Mouse (Mus musculus): ENCODE measurements around the gene Dnah12.

- TF ChIP-seq EP300 (IDR thresholded peaks at IDR 0.05; ENCODE audit: low read depth) = no peak
- TF ChIP-seq CTCF (IDR thresholded peaks at IDR 0.05; ENCODE audit: low read depth) = no peak
Observed at GRCm38 (mm10) chr14:26859024-26859423, 165.9 kb downstream of the Dnah12 start.
